ENCODE assay signal across 10 mouse cellular contexts in the genomic region with DNA sequence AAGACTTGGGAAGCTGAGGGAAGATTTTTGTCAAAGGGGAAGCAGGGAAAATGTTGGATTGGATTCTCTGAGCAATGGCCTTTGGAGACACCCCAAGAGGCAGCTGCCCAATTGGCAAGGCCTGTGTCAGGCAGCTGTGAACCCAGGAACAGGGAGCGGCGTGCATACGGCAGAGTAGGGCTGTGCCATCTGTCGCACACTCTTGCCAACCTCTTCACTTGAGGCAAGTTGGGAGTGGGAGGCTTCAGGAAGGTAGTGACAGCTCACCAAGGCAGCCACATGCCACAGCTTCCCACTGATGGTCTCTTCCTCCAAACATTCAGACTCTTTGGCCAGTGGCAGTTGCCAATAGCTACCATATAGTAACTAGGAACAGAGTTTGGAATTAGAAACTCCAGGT.
A peak's percentile ranks its signal among the peaks of the same experiment; 100 is the strongest.
DNase-seq lines count a peak whose midpoint lies in the region; ATAC-seq lines count a peak whose summit lies in the region.
"Had no signal": no experiment of that assay in that cellular context is flagged by ENCODE, and none has a peak within 500 bp of the region (broad histone marks: within the 10 kb centered on the region; RNA-seq: fewer than 3 reads in every experiment).

No protein-coding gene starts in this region.

- no peak for DNase-seq in hindbrain, embryonic 10.5 days (ENCODE audit: low spot score)
- DNase-seq in frontal cortex, adult 2 months (ENCODE audit: extremely low spot score in 1 of 2, low spot score in 1 of 2), result peak; percentile 20 to 53
- DNase-seq in layer of hippocampus, postnatal 25 days (ENCODE audit: extremely low spot score in 1 of 2, low spot score in 1 of 2), result peak; percentile 16 to 23
- DNase-seq in right cerebral cortex, postnatal 25 days, result peak; percentile 30
- no peak for DNase-seq in ovary, postnatal 36 days (ENCODE audit: low spot score)
- DNase-seq in adrenal gland, postnatal 14 days, result no peak
- DNase-seq in heart, postnatal 36 days, result no peak
- DNase-seq: liver, postnatal 0 days had no signal

- no peaks in the 10 kb centered on the region for H3K9me3 ChIP-seq in hindbrain, embryonic 15.5 days
- no peaks in the 10 kb centered on the region for H3K9me3 ChIP-seq in hindbrain, embryonic 10.5 days

- no peak overlapping the region for H3K4me2 ChIP-seq in hindbrain, embryonic 15.5 days

- H3K27me3 ChIP-seq in hindbrain, embryonic 15.5 days, result no peaks in the 10 kb centered on the region; the same call in 1 of the 2 replicates
- peaks cover 47% of the 10 kb centered on the region for H3K27me3 ChIP-seq in hindbrain, embryonic 10.5 days (ENCODE audit: insufficient read depth, poor library complexity, severe bottlenecking)

- ATAC-seq in hindbrain, embryonic 15.5 days (ENCODE audit: low FRiP score, low read depth), result peak; percentile 71; the same call in 1 of the 2 replicates
- ATAC-seq: liver, postnatal 0 days had no signal

- H3K36me3 ChIP-seq in hindbrain, embryonic 15.5 days, result no peaks in the 10 kb centered on the region
- no peaks in the 10 kb centered on the region for H3K36me3 ChIP-seq in hindbrain, embryonic 10.5 days

- intact Hi-C loops in heart, postnatal 36 days (cut with DNase I), result no loop called here

- WGBS in hindbrain, embryonic 15.5 days, result 77% methylated on average over 4 of the region's 4 CpGs
- WGBS in hindbrain, embryonic 10.5 days, result 97% methylated on average over 4 of the region's 4 CpGs

- H3K27ac ChIP-seq in hindbrain, embryonic 15.5 days (replicated peaks), result no peak overlapping the region
- H3K27ac ChIP-seq in hindbrain, embryonic 10.5 days, result no peak overlapping the region

- no peak overlapping the region for H3K4me3 ChIP-seq in hindbrain, embryonic 15.5 days
- no peak overlapping the region for H3K4me3 ChIP-seq in hindbrain, embryonic 10.5 days
- H3K4me3 ChIP-seq: megakaryocyte, embryonic 14.5 days had no signal

- no peak overlapping the region for H3K9ac ChIP-seq in hindbrain, embryonic 15.5 days
- H3K9ac ChIP-seq: liver, postnatal 0 days had no signal

- H3K4me1 ChIP-seq in hindbrain, embryonic 15.5 days (replicated peaks), result no peaks in the 10 kb centered on the region
- H3K4me1 ChIP-seq in hindbrain, embryonic 10.5 days (replicated peaks), result no peaks in the 10 kb centered on the region
- H3K4me1 ChIP-seq: megakaryocyte, embryonic 14.5 days had no signal

Comparison
In these comparisons a context has a peak if more than half of its experiments do, and no peak if none do; other contexts are left out.
1. DNase-seq: peak in frontal cortex, adult 2 months (2 of 2), layer of hippocampus, postnatal 25 days (2 of 2) and right cerebral cortex, postnatal 25 days (single experiment); none in hindbrain, embryonic 10.5 days (single experiment), ovary, postnatal 36 days (single experiment), adrenal gland, postnatal 14 days (single experiment) and heart, postnatal 36 days (0 of 2).